Mouse (Mus musculus) thymus, postnatal 14 days (tissue): Measurements from ENCODE around the gene Rassf7.
A peak's percentile ranks its signal among the peaks of the same experiment; 100 is the strongest.
"Not testable (repeated sequence)": the region's sequence is repeated elsewhere in the genome, so short reads cannot be mapped to it uniquely, and the experiment has no call there.

ENCODE experiments used
- DNase-seq: peaks from one replicate; pipeline ENCODE4 v3.0.0; 2021

The Rassf7 gene

GRCm38 (mm10) chr7:141227796-141228195 is 12.1 kb downstream of the Rassf7 start:
- no peak for DNase-seq

DNA sequence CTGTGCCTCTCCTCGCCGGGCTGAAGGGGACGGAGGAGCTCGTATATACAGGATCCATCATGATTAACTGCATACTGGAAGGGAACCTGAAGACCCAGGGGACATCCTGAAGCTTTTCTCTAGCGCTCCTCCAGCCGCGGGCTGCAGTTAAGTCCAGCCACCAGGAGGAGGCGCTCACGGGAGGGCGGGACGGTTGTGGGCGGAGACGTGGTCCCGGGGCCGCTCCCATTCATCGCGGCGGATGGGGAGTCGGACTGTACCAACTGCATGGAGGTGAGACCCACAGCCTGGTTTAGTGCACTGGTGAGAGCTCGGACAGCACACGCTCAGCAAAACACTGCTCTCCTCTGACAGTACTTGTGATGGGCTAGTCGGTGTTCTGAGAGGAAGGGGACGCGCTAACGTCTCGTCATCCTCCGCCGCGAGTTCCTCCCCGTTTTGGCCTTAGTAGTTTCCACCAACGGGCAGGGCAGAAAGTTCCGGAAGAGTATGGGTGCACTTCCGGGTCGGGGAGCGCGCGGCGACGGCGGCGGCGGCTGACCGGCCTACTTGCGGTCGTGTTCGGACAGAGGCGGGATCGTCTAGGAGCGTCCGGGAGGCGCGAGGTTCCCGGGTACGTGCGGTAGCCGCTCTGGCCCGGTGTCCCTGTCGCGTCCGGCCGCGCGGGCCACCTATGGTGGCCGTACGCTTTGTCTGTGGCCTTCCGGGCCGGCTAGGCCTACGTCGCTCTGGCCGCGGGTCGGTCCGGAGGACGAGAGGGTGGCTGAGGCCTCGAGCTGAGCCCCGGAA is 12.8 kb downstream of the Rassf7 start, which contains the start of gene Phrf1:
Gene Phrf1, plus strand, starts transcription at position 506 of the 789 bp plus-strand sequence.
- DNase-seq: peak; percentile 94

DNA sequence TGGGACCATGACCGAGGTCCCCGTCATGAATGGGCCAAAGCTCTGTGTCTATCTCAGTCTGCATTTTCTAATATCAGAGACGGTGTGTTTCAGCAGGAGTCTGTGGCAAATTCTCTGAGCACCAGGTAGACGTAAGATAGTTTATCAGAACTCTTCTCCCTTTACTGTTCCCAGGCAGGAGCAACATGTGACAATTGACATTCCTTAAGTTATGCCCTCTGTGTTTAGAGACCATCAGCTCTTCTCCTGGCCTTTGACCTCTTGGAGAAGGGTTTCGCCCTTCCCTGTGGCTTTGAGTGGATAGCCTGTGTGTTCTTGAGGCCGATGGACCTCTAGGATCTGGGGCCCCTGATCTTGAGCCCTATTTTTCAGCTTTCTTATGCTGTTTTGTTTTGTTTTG is 14.0 kb downstream of the Rassf7 start:
- DNase-seq: no peak

DNA sequence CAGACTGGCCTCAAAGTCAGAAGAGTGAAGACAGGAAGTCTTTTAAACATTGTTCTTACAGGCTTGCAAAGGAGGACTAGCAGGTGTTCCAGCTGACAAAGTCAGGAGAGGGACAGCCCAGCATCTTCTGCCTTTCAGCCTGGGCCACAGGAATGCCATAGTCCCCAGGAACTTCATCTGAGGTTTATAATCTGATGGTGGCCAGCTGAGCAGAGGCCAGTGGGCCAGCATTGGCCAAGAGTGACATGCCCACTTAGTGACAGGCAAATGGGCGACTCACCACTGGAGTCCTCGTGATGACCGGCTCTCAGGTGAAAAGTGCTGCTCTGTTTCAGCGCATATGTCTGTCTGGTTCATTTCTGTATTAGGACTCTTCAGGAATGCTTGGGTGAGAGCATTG is 14.9 kb downstream of the Rassf7 start:
- no peak for DNase-seq

DNA sequence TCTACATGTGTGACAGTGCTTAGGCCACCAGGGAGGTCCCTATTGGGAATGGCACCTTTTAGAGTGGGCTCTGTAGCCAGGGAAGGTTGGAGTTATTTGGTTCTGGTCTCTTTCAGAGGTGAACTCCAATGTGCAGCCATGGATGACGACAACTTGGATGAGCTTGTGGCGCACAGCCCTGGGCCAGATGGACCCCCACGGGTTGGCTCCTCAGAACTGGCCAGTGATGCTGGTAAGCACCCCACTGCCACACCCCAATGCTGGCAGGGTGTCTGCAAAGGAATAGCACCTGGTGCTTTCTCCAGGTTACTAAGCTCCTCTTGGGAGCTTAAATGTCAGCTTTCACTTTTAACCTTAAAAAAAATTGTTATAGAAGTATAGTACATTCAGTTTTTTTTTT is 15.5 kb downstream of the Rassf7 start:
- no peak for DNase-seq

DNA sequence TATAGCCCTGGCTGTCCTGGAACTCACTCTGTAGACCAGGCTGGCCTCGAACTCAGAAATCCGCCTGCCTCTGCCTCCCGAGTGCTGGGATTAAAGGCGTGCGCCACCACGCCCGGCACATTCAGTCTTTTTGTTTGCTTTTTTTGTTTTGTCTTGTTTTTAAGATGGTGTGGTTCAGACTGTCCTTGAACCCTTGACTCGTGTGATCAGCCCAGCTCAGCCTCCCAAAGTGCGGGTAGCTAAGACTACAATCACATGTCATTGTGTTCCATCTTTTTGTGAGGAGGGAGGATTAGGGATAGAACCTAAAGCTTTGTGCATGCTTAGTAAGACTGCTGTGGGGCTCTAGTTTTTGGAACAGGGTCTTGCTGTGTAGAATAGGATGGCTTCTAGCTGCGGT is 15.9 kb downstream of the Rassf7 start:
- no peak for DNase-seq

- DNase-seq: not testable (repeated sequence)
Measured at GRCm38 (mm10) chr7:141250486-141250885, 34.8 kb downstream of the Rassf7 start.

DNA sequence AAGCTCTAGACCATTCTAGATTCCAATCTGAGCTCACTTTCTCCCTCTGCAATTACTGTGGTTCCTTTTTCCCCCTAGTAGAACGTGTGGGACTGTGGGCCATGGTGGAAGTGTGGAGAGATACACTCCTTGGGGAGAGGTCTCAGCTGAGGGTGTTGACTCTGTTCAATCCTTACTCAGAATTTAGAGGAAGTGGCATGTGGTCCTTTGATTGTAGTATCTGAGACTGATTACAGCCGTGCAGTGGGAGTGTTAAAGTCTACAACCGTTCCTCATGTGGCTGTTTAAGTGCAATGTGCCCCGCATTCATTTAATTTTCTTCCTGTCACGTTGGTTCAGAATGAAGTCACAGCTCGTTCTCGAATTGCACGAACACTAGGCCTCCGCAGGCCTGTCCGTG is 40.5 kb downstream of the Rassf7 start:
- DNase-seq: no peak

DNA sequence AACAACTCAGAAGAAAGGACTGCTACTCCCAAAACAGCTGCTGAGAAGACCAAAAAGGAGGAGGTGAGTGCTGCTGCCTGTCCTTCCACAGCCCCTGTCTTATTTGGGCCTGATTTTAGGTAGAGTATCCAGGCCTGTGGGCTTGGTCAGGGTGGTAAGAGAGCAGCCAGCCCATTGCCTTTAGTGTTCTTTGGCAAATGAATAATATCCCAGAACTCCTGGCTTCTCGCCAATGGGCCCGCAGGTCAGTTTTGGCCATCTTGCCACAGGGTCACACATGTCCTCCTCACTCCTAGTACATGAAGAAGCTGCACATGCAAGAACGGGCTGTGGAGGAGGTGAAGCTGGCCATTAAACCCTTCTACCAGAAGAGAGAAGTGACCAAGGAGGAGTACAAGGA is 45.8 kb downstream of the Rassf7 start:
- no peak for DNase-seq

DNA sequence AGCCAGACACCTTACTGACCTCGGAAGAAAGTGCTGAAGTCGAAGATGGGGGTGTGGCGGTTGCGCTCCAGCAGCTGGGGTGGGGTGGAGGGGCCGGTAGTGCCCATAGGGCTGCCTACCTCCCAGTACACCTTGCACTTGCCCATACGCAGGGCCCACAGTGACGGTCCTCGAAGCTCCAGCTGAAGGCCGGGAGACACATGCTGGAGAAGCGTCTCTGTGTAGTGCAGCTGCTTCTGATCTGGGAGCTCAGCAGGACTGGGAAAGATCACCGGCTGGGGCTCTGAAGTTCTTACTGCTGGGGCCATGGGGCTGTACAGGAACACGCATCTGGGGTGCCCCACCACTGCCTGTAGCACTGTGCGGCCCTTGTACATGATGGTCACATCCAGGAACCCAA is 48.0 kb downstream of the Rassf7 start:
- no peak for DNase-seq

DNA sequence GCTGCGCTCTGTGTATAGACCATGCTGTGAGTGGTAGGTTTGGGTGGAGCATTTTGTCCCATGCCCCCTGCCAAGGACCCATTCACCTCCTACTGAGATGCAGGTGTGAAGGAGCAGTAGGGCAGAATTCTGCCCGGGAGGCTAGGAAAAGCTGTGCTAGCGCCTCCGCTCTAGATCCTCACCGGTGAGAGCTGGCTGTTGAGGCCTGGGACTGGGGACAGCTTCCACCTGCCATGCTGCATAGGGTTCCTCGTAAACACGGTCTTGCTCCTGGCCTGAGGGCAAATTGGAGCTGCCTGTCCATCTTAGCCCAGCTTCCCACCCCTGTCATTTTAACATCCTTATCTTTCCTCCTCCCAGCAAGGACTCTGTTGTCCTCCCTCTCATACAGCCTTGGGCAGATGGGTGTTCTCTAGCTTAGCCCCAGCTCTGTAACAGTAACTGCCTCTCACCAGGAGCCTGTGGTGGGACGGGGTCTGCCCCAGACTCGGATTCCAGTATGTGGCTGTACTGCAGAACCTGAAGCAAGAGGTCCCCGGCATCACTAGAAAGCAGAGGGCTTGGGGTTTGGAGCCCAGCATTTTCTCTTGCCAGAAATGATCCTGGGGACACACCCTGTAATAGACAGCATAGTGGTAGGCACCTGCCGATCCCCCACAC is 48.5 kb downstream of the Rassf7 start:
- no peak for DNase-seq

GRCm38 (mm10) chr7:141264761-141265410 is 49.2 kb downstream of the Rassf7 start:
- DNase-seq: peak; percentile 81

GRCm38 (mm10) chr7:141265411-141265738 is 49.7 kb downstream of the Rassf7 start:
- DNase-seq: no peak

DNA sequence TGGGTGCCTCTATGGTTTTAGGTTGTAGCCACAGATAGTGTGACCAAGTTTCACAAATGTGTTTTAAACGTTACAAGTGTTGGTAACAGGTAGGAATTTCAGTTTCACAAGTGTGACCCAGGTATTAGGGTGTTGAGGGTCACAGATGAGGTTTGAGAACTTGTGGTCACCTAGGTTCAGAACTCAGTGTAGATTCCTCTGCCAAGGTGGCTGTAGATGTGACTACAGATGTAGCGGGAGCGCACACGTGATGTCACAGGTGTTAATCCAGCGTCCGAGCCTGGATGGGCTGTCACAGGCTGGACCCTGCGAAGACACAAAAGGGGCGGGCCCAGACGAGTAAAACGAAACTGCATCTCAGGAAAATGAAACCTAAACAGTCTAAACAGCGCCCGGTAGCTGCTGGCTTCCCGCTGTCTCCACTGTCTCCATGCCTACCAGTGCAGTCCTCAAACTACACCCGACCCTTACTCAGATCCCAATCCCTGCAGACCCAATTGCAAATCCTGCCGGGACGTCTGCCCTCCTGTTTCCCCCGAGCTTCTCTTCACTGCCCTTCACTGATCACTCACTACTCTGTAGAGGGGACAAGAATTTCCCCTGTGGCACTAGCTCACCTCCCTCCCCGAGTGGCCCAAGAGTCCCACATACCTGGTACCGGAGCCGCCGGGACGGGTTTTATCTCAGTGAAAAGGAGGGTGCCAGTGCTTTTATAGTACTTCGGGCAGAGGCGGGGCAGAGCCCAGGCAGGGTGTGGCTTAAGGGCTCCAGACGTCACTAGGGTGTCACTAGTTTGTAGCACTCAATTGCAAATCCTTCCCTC is 50.3 kb downstream of the Rassf7 start, which contains the start of gene Irf7:
Gene Irf7, minus strand, starts transcription at position 743 of the 823 bp plus-strand sequence.
- peak; percentile 78 for DNase-seq
